ENCODE assay signal across 25 mouse cellular contexts in genomic region chr3:153339940-153340339, GRCm38 (mm10).
"Had no signal": no experiment of that assay in that cellular context is flagged by ENCODE, and none has a peak within 500 bp of the region (broad histone marks: within the 10 kb centered on the region; RNA-seq: fewer than 3 reads in every experiment).

No protein-coding gene starts in this region.

- H3K27ac ChIP-seq: gastrocnemius, adult 2 months; heart, embryonic 13.5 days; heart, embryonic 15.5 days; hindbrain, embryonic 13.5 days; hindbrain, embryonic 15.5 days; hindbrain, postnatal 0 days; kidney, embryonic 15.5 days; kidney, postnatal 0 days; limb, embryonic 13.5 days; limb, embryonic 15.5 days; liver, embryonic 12.5 days; liver, embryonic 14.5 days had no signal

- H3K36me3 ChIP-seq: heart, embryonic 13.5 days; heart, embryonic 15.5 days; hindbrain, embryonic 13.5 days; hindbrain, embryonic 15.5 days; kidney, embryonic 15.5 days; limb, embryonic 13.5 days; limb, embryonic 15.5 days; liver, embryonic 12.5 days had no signal

- H3K4me1 ChIP-seq: heart, embryonic 13.5 days; heart, embryonic 15.5 days; hindbrain, embryonic 13.5 days; hindbrain, embryonic 15.5 days; kidney, embryonic 15.5 days; limb, embryonic 13.5 days; limb, embryonic 15.5 days; liver, embryonic 12.5 days had no signal

- H3K9me3 ChIP-seq: heart, embryonic 13.5 days; heart, embryonic 15.5 days; hindbrain, embryonic 13.5 days; hindbrain, embryonic 15.5 days; kidney, embryonic 15.5 days; limb, embryonic 13.5 days; limb, embryonic 15.5 days; liver, embryonic 12.5 days had no signal

- ATAC-seq: hindbrain, postnatal 0 days; intestine, embryonic 16.5 days; liver, embryonic 12.5 days had no signal

- H3K27me3 ChIP-seq: heart, embryonic 13.5 days; heart, embryonic 15.5 days; hindbrain, embryonic 13.5 days; hindbrain, embryonic 15.5 days; kidney, embryonic 15.5 days; limb, embryonic 13.5 days; limb, embryonic 15.5 days; liver, embryonic 12.5 days had no signal

- DNase-seq: gastrocnemius, adult 2 months; gastrocnemius, postnatal 10 days; gastrocnemius, postnatal 25 days; heart, adult 18-20 months; heart, postnatal 14 days; heart, postnatal 36 days; kidney, adult 11 months; kidney, adult 2 months; kidney, adult 9 months; kidney, postnatal 14 days; kidney, postnatal 36 days; layer of hippocampus, postnatal 36 days; left cerebral cortex, postnatal 4 days had no signal

- H3K4me3 ChIP-seq: gastrocnemius, adult 2 months; heart, embryonic 13.5 days; heart, embryonic 15.5 days; hindbrain, embryonic 13.5 days; hindbrain, embryonic 15.5 days; kidney, embryonic 15.5 days; limb, embryonic 13.5 days; limb, embryonic 15.5 days; liver, embryonic 12.5 days had no signal
